Mouse (Mus musculus) midbrain, embryonic 10.5 days (tissue): ENCODE data around the gene Ift43. TPM values are rescaled to one million over a fixed set of nuclear protein-coding genes. Genes with fewer than 3 reads are reported as not detected.
A peak's percentile ranks its signal among the peaks of the same experiment; 100 is the strongest.

Source experiments
- DNase-seq: peaks from one replicate; pipeline ENCODE4 v3.0.0-alpha.2; 2017; ENCODE audit warnings: low spot score
- H3K27ac ChIP-seq: fragments of 300-500 bp; sonication (generic); replicated peaks from 2 replicates; pipeline ENCODE4 v1.5.1; 2016; ENCODE audit warnings: mild to moderate bottlenecking
- H3K27me3 ChIP-seq: fragments of 300-500 bp; sonication (generic); 2 replicates; pipeline ENCODE4 v1.6.1; 2016; ENCODE audit warnings: low read depth, mild to moderate bottlenecking; ENCODE audit not compliant: poor library complexity, severe bottlenecking
- H3K36me3 ChIP-seq: fragments of 300-500 bp; sonication (generic); 2 replicates; pipeline ENCODE4 v1.6.1; 2016; ENCODE audit warnings: mild to moderate bottlenecking, moderate library complexity
- H3K4me1 ChIP-seq: fragments of 300-500 bp; sonication (generic); 2 replicates; pipeline ENCODE4 v1.6.1; 2016
- H3K4me3 ChIP-seq: fragments of 300-500 bp; sonication (generic); 2 replicates; pipeline ENCODE4 v1.5.1; 2016; ENCODE audit warnings: mild to moderate bottlenecking, moderate library complexity
- H3K9me3 ChIP-seq: fragments of 300-500 bp; sonication (generic); replicated peaks from 2 replicates; pipeline ENCODE4 v1.6.1; 2016; ENCODE audit warnings: mild to moderate bottlenecking
- WGBS: fragments of 180-500 bp; shearing (Covaris S2); methylation state at CpG from one replicate; pipeline ENCODE4 v1.1.7; 2016; 5-methylcytosine and 5-hydroxymethylcytosine counted together
- polyA plus RNA-seq: library from polyadenylated mRNA; unstranded; fragments of >200 nt; fragmentation: Nextera tagmentation; extraction: Ambion mirVana; gene quantifications from 2 replicates; pipeline ENCODE4 v1.2.1, GENCODE M21; 2016

Gene Ift43
- polyA plus RNA-seq = 83.8 and 88.9 TPM in 2 replicates

DNA sequence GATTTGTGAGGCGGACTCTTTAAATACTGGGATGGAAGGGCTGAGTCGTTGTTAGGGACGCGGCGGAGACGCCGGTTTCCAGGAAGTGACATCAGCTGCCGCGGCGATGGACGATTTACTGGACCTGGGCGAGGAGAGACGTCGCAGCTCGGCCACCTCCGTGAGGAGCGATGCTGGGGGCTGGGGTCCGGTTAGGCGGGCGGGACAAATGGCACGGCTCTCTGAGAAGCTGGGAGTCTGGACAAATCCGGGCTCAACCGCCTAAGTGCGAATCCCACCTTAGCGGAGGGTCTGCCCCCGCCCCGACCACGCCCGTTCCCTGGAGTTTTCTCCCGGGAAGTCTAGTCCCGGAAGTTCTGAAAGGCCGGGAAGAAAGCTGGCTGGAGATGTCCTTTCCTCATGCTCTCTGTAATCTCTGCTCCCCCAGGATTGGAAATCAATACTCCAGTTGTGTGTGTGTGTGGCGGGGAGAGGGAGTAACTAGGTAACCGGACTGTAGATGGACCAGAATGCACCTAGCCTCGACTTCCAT is at the start of gene Ift43:
Gene Ift43 (plus strand): TSS at position 61 of the 532 bp plus-strand sequence.
- no peaks in the 10 kb centered on the region for H3K9me3 ChIP-seq
- under 1% methylated on average over 35 of the region's 35 CpGs for WGBS
- H3K4me3 ChIP-seq = peak within 1 kb of the TSS; percentile 80
- H3K36me3 ChIP-seq = peaks cover 20% of the 10 kb centered on the region
- H3K27ac ChIP-seq = peak within 1 kb of the TSS; percentile 80
- DNase-seq = peak; percentile 91
- peaks cover 39% of the 10 kb centered on the region for H3K4me1 ChIP-seq
- peaks cover 26% of the 10 kb centered on the region for H3K27me3 ChIP-seq

DNA sequence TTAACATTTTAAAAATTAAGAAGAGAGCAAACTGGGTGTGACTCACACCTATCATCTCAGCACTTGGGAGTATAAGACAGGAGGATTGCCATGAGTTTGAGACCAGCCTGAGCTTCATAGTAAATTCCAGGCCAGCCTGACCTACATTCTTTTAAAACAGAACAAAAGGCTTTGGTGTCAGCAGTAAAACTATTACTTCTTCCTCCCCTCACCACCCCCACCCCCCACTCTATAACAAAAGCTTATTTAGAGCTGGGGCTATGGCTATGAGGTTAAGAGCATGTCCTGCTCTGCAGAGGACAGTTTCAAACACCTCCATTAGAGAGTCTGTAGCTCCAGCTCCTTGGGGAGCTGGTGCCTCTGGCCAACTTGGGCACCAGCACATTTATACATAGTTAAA is 46.8 kb upstream of the Ift43 start:
- no peaks in the 10 kb centered on the region for H3K36me3 ChIP-seq
- H3K27me3 ChIP-seq = no peaks in the 10 kb centered on the region
- DNase-seq = no peak
- H3K4me1 ChIP-seq = peaks cover 33% of the 10 kb centered on the region
- no peak overlapping the region for H3K27ac ChIP-seq
- H3K9me3 ChIP-seq = no peaks in the 10 kb centered on the region
- no peak overlapping the region for H3K4me3 ChIP-seq

DNA sequence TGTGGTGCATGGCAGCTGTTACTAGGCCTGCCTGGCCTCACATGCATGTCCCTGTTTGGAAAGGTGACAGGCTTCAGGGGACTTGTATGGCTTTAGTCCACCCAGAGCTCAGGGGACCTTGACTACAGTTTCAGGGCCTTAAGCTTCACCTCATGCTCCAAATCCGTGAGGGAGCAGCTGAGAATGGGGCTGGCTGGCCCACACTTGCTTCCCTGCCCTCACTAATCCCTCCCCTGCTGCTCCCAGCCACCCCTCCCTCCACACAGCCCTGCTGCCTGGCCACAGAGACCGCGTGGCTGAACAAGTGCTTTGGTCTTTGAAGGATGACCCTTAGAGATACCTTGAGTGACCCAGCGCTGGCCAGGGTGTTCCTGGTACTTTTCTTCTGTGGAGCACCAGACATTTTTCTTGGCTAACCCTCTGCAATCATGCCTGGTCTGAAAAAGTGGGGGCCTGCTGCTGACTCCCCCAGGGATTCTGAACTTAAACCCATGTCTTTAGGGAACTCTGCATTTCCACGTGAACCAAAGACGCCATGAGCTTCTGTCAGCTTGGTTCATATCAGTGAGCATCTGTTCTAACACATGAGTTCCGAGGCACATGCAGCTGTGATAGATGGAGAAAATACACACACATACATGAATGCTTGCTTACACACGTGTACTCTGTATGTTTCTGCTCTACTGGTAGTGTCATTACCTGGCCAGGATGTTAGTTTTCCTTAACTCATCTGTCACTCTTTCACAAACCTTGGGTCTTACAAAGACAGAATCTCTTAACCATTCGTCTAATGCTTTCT is 45.8 kb upstream of the Ift43 start:
- Histone ChIP-seq H3K27me3 (no peaks in the 10 kb centered on the region), H3K4me1 (peaks cover 33% of the 10 kb centered on the region), H3K36me3 (no peaks in the 10 kb centered on the region), H3K4me3 (no peak overlapping the region), H3K9me3 (no peaks in the 10 kb centered on the region), H3K27ac (0 out of 2 replicates have a peak overlapping the region, but pooled peaks have one; percentile 55)
- peak; percentile 33 for DNase-seq
- 42% methylated on average over 9 of the region's 9 CpGs for WGBS

- WGBS = 32% methylated on average over 12 of the region's 12 CpGs
- DNase-seq = peak; percentile 20
- Histone ChIP-seq H3K36me3 (0 out of 2 replicates have a peak, but pooled peaks cover under 1% of the 10 kb centered on the region), H3K27ac (peak overlapping the region; percentile 53), H3K4me1 (peaks cover 33% of the 10 kb centered on the region), H3K9me3 (no peaks in the 10 kb centered on the region; the same call in 1 of the 2 replicates), H3K27me3 (no peaks in the 10 kb centered on the region), H3K4me3 (no peak overlapping the region)
These were observed 45.0 kb upstream of the Ift43 start for GRCm38 (mm10) chr12:86037235-86037921.

GRCm38 (mm10) chr12:86039078-86039477 is 43.3 kb upstream of the Ift43 start:
- H3K9me3 ChIP-seq = peaks cover 6% of the 10 kb centered on the region; the same call in 1 of the 2 replicates
- DNase-seq = no peak
- WGBS = 86% methylated on average over 5 of the region's 5 CpGs

DNA sequence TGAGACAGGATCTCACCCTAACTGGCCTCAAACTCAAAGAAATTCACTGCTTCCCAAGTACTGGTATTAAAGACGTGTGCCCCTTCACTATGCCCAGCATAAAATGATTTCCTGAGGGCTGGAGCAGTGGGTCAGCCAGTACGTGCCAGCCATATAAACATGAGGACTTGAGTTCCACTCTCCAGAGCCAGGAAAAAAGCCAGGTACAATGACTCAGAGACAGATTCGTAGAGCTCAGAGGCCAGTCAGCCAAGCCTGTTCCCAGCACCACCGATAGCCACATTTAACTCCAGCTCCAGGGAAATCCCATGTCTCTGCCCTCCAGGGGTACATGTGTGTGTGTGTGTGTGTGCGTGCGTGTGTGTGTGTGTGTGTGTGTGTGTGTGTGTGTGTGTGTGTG is 42.6 kb upstream of the Ift43 start:
- DNase-seq = no peak
- Histone ChIP-seq H3K4me3 (no peak overlapping the region), H3K27ac (no peak overlapping the region), H3K4me1 (peaks cover 25% of the 10 kb centered on the region), H3K27me3 (no peaks in the 10 kb centered on the region), H3K36me3 (peaks cover 11% of the 10 kb centered on the region), H3K9me3 (peaks cover 6% of the 10 kb centered on the region; the same call in 1 of the 2 replicates)
- 89% methylated on average over 6 of the region's 6 CpGs for WGBS

More at GRCm38 (mm10) chr12:86039078-86039477, 43.3 kb upstream of the Ift43 start:
- peaks cover 11% of the 10 kb centered on the region for H3K36me3 ChIP-seq
- peaks cover 27% of the 10 kb centered on the region for H3K4me1 ChIP-seq
- no peak overlapping the region for H3K4me3 ChIP-seq
- H3K27ac ChIP-seq = no peak overlapping the region
- H3K27me3 ChIP-seq = no peaks in the 10 kb centered on the region

- H3K27ac ChIP-seq = no peak overlapping the region
- no peak overlapping the region for H3K4me3 ChIP-seq
- 87% methylated on average over 5 of the region's 5 CpGs for WGBS
- H3K27me3 ChIP-seq = no peaks in the 10 kb centered on the region
- H3K4me1 ChIP-seq = peaks cover 19% of the 10 kb centered on the region
- H3K36me3 ChIP-seq = peaks cover 11% of the 10 kb centered on the region
- no peak for DNase-seq
- H3K9me3 ChIP-seq = peaks cover 6% of the 10 kb centered on the region; the same call in 1 of the 2 replicates
These were observed 36.2 kb upstream of the Ift43 start for GRCm38 (mm10) chr12:86046141-86046540.

DNA sequence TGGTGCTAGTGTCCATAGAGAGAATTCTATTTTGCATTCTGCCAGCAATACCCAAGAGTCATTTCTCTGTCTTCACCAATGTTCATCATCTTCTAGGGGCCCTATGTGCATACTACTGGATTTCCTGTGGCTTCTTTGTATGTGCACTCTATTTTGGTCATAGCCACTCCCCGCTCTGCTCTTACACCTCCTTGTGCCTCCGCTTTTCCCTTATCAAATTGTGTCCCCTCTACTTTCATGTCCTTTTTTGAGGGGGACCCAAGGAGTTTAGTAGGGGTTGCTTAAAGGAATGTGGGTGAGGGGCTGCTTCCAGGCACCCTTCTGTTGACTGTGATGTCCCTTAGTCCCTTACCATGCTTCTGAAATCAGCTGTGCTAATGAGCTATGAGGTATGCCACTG is 35.6 kb upstream of the Ift43 start:
- 96% methylated on average over 2 of the region's 2 CpGs for WGBS
- H3K4me1 ChIP-seq = peaks cover 19% of the 10 kb centered on the region
- no peak for DNase-seq
- H3K9me3 ChIP-seq = peaks cover 6% of the 10 kb centered on the region; the same call in 1 of the 2 replicates
- H3K36me3 ChIP-seq = peaks cover 11% of the 10 kb centered on the region
- H3K4me3 ChIP-seq = no peak overlapping the region
- no peaks in the 10 kb centered on the region for H3K27me3 ChIP-seq
- no peak overlapping the region for H3K27ac ChIP-seq

DNA sequence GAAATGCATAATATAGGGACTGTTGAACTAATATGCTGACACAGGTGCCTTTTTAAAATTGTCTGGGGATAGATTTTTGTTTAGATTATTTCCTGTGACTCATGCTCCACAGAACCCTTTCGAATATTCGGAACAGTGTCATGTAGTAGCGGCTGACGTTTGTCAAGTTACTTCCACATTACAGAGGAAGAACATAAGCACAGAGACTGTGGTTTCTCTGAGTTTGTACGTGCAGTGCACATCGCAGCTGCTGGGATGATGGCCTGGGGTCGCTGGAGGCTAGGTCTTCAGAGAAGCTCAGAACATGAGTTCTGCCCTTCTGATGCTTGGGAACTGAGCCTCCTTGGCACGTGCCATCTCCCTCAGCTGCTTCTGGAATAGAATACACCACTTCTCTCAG is 35.0 kb upstream of the Ift43 start:
- no peaks in the 10 kb centered on the region for H3K27me3 ChIP-seq
- peaks cover 19% of the 10 kb centered on the region for H3K4me1 ChIP-seq
- peaks cover 6% of the 10 kb centered on the region; the same call in 1 of the 2 replicates for H3K9me3 ChIP-seq
- 94% methylated on average over 8 of the region's 8 CpGs for WGBS
- peaks cover 11% of the 10 kb centered on the region for H3K36me3 ChIP-seq
- no peak overlapping the region for H3K4me3 ChIP-seq
- no peak overlapping the region for H3K27ac ChIP-seq
- DNase-seq = no peak

DNA sequence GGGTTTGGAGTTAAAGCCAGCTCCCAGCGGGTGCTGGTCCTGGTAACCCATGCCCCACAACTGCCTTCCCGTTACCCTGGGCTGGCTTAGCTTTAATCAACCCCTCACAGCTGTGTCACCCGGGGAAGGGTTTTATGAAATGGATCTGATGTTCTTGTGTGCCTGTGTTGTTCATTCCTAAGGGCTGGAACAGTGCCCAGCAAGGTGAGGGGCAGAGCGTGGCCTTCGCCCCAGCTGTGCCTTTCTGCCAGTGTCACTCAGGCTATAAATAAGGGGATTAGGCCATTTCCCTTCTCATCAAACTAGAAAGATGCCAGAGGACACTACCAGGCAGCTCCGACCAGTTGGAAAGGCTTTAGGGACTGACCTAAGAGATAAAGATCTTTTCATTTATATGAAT is 32.5 kb upstream of the Ift43 start:
- Histone ChIP-seq H3K27ac (no peak overlapping the region), H3K4me3 (no peak overlapping the region), H3K4me1 (peaks cover 19% of the 10 kb centered on the region), H3K36me3 (no peaks in the 10 kb centered on the region), H3K9me3 (no peaks in the 10 kb centered on the region), H3K27me3 (no peaks in the 10 kb centered on the region)
- 79% methylated on average over 6 of the region's 6 CpGs for WGBS
- DNase-seq = no peak

DNA sequence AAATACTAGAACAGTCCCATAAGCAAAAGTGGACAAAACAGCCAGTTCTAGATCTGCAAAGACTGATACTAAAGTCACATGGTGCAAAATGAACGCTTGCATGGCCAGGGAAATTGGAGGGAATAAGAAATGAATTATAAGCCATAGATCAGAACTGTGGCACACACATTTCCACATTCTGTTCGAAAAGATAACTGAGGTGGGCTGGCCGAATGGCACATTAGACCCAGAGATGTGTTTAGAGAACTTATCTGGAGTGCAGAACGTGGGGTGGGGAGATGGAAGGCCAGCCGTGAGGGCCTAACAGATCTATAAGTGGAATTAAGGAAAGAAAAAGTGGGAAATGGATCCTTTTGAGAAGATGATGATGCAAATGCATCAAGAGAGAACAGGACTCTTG is 30.9 kb upstream of the Ift43 start:
- H3K36me3 ChIP-seq = 0 out of 2 replicates have a peak, but pooled peaks cover 9% of the 10 kb centered on the region
- no peak overlapping the region for H3K27ac ChIP-seq
- no peak for DNase-seq
- H3K4me3 ChIP-seq = no peak overlapping the region
- H3K4me1 ChIP-seq = peaks cover 19% of the 10 kb centered on the region
- WGBS = 89% methylated on average over 5 of the region's 5 CpGs
- no peaks in the 10 kb centered on the region for H3K9me3 ChIP-seq
- H3K27me3 ChIP-seq = no peaks in the 10 kb centered on the region

- DNase-seq = no peak
- Histone ChIP-seq H3K36me3 (0 out of 2 replicates have a peak, but pooled peaks cover 18% of the 10 kb centered on the region), H3K4me3 (no peak overlapping the region), H3K27ac (no peak overlapping the region), H3K4me1 (no peaks in the 10 kb centered on the region; the same call in 1 of the 2 replicates), H3K27me3 (no peaks in the 10 kb centered on the region), H3K9me3 (no peaks in the 10 kb centered on the region)
- 92% methylated on average over 2 of the region's 2 CpGs for WGBS
These were observed 27.0 kb upstream of the Ift43 start for GRCm38 (mm10) chr12:86055306-86055705.
